Mouse (Mus musculus) ES-E14 (cell line): Measurements from ENCODE around the gene Rps25.

Source experiments
- CHD2 ChIP-seq: IDR thresholded peaks from 2 replicates; pipeline ENCODE4 v1.6.1; 2014; ENCODE audit warnings: mild to moderate bottlenecking, low read depth, low read length, inconsistent platforms
- MAFK ChIP-seq: IDR thresholded peaks from 2 replicates; pipeline ENCODE4 v1.6.1; 2014; ENCODE audit warnings: mild to moderate bottlenecking, low read depth, low read length, inconsistent platforms; ENCODE audit not compliant: insufficient read depth
- ZC3H11A ChIP-seq: IDR thresholded peaks from 2 replicates; pipeline ENCODE4 v1.6.1; 2012; ENCODE audit warnings: low read depth, mild to moderate bottlenecking, inconsistent platforms, low read length, borderline replicate concordance
- ZNF384 ChIP-seq: IDR thresholded peaks from 2 replicates; pipeline ENCODE4 v1.6.1; 2012; ENCODE audit warnings: low read depth, low read length, inconsistent platforms

DNA sequence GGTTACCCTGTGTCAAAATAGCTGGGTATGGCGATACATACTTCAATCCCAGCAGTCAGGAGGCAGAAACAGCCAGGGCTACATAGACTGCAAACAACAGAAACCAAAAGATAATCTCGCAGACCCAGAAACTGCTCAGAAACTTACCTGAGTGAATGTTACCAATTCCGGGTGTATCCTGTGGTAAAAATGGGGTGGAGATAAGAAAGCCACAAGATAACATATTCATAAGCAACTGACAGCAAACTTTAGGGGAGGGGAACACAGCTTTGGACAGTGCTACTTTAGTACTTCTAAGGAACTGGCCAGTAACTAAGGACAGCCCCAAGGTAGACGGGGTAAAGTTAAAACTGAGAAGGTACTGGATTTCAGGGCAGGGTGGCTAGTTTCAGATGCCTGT lies 5.4 kb downstream of the Rps25 start:
- TF ChIP-seq CHD2 (no peak), ZC3H11A (no peak), MAFK (no peak), ZNF384 (no peak)
